Mouse (Mus musculus) liver, adult 2 months (tissue): ENCODE measurements at regions not wholly inside any gene's neighbourhood (a gene's known extent, or its start where the extent isn't known, plus 50 kb on each side); places are given as distances from the start of the nearest gene placed in this dataset.

ENCODE experiments used
- CTCF ChIP-seq: fragments of 200-500 bp; IDR thresholded peaks from 2 replicates; pipeline ENCODE4 v1.5.1; 2011; ENCODE audit warnings: low read depth, low read length, control low read depth
- POLR2A ChIP-seq: fragments of 200-500 bp; IDR thresholded peaks from 2 replicates; pipeline ENCODE4 v1.6.1; 2011; ENCODE audit warnings: low read length, control low read depth; ENCODE audit not compliant: insufficient read depth; ENCODE audit errors: extremely low read depth

GRCm38 (mm10) chrX:19700284-19700683 lies 219.2 kb upstream of the Tex13c3 start:
- TF ChIP-seq POLR2A (no peak), CTCF (no peak)
